Mouse (Mus musculus) hindbrain, embryonic 15.5 days (tissue): ENCODE measurements around the gene Bche. TPM values are rescaled to one million over a fixed set of nuclear protein-coding genes. Genes with fewer than 3 reads are reported as not detected.

Experiments used
- ATAC-seq: fragments of 200-750 bp; cut with Nextera tagmentation; 2 replicates; pipeline ENCODE4 v1.8.0; 2017; ENCODE audit warnings: low read depth, moderate number of reproducible peaks, moderate TSS enrichment; ENCODE audit not compliant: low FRiP score
- H3K27ac ChIP-seq: fragments of 300-500 bp; sonication (generic); replicated peaks from 2 replicates; pipeline ENCODE4 v1.5.1; 2015; ENCODE audit warnings: mild to moderate bottlenecking, inconsistent platforms
- H3K27me3 ChIP-seq: fragments of 300-500 bp; sonication (generic); 2 replicates; pipeline ENCODE4 v1.6.1; 2015; ENCODE audit warnings: control low read depth, inconsistent platforms
- H3K36me3 ChIP-seq: fragments of 300-500 bp; sonication (generic); 2 replicates; pipeline ENCODE4 v1.6.1; 2015; ENCODE audit warnings: control low read depth, inconsistent platforms
- H3K4me1 ChIP-seq: fragments of 300-500 bp; sonication (generic); replicated peaks from 2 replicates; pipeline ENCODE4 v1.6.1; 2015; ENCODE audit warnings: control low read depth, inconsistent platforms
- H3K4me2 ChIP-seq: fragments of 300-500 bp; sonication (generic); 2 replicates; pipeline ENCODE4 v1.6.1; 2015; ENCODE audit warnings: moderate library complexity, mild to moderate bottlenecking, inconsistent platforms
- H3K4me3 ChIP-seq: fragments of 300-500 bp; sonication (generic); 2 replicates; pipeline ENCODE4 v1.5.1; 2015; ENCODE audit warnings: mild to moderate bottlenecking, inconsistent platforms
- H3K9ac ChIP-seq: fragments of 300-500 bp; sonication (generic); 2 replicates; pipeline ENCODE4 v1.6.1; 2015; ENCODE audit warnings: inconsistent platforms
- H3K9me3 ChIP-seq: fragments of 300-500 bp; sonication (generic); 2 replicates; pipeline ENCODE4 v1.6.1; 2016; ENCODE audit warnings: control low read depth, inconsistent platforms
- WGBS: fragments of 180-500 bp; shearing (Covaris S2); methylation state at CpG from one replicate; pipeline ENCODE4 v1.1.7; 2015; 5-methylcytosine and 5-hydroxymethylcytosine counted together
- polyA plus RNA-seq: library from polyadenylated mRNA; unstranded; fragments of >200 nt; fragmentation: Nextera tagmentation; extraction: Ambion mirVana; gene quantifications from 2 replicates; pipeline ENCODE4 v1.2.1, GENCODE M21; 2015

Gene Bche
- polyA plus RNA-seq, 1 experiment from 2014 or later: 2.3 TPM

DNA sequence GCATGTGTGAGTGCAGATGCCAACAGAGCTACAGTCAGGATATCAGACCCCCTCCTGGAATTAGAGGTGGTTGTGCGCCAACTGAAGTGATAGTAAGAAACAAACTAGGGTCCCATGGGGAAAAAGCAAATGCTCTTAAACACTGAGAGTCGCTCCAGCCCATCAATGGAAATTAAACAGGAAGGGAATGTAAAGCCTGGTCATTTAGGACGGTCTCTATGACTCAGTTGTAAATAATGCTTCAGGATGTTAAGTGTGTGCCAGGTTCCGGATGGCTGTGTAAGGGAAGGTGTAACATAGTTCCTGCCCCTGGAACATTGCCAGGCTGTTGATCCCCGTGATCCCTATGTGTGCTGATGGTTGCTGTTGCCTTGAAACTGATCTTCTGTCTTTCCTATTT, 40.0 kb downstream of the Bche start:
- no peaks in the 10 kb centered on the region for H3K36me3 ChIP-seq
- no peak overlapping the region for H3K27ac ChIP-seq
- no peak overlapping the region for H3K9ac ChIP-seq
- no peak overlapping the region for H3K4me3 ChIP-seq
- ATAC-seq: no peak
- 86% methylated on average over 5 of the region's 5 CpGs for WGBS
- no peaks in the 10 kb centered on the region for H3K4me1 ChIP-seq
- H3K27me3 ChIP-seq: no peaks in the 10 kb centered on the region
- no peaks in the 10 kb centered on the region for H3K9me3 ChIP-seq
- no peak overlapping the region for H3K4me2 ChIP-seq

DNA sequence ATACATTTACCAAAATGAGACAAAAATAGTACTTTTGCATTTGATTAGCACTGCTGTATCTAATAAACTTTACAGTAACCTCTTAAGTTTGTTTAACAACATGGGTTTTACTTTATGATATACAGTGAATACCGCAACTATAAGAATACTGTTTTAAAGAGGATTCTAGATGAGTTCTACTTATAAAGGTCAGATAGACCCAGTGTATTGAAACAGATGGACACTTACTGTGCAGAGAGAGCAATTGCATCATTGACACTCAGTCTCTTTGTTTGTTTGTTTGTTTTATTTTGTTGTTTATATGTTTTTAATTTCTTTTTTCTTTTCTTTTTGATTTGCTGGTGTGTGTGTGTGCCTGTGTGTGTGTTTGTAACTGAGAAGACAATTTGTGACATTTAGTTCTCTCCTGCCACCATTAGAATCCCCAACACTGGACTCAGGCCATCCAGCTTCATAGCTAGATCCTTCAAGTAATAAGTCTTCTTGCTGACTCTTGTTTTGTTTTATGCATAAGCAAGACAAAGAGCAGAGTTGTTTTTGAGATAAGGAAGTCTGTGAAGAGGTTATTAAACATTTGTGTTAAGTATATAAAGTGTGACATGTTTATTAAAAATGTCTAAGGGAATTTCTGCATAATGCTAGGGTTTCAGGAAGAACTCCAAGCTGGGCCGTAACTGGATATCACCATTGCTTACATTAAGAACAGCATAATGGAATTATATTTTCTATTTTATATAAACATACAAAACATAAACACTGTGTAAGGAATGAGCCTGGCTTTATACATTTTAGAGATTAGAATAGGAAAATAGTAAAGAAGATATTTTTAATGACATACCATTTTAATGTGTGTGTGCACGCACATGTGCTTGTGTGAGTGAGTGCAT, 40.7 kb downstream of the Bche start:
- H3K9ac ChIP-seq: no peak overlapping the region
- no peaks in the 10 kb centered on the region for H3K36me3 ChIP-seq
- WGBS: 97% methylated on average over 3 of the region's 3 CpGs
- no peak overlapping the region for H3K27ac ChIP-seq
- no peak overlapping the region for H3K4me2 ChIP-seq
- H3K9me3 ChIP-seq: no peaks in the 10 kb centered on the region
- no peak for ATAC-seq
- no peaks in the 10 kb centered on the region for H3K27me3 ChIP-seq
- no peak overlapping the region for H3K4me3 ChIP-seq
- H3K4me1 ChIP-seq: no peaks in the 10 kb centered on the region

DNA sequence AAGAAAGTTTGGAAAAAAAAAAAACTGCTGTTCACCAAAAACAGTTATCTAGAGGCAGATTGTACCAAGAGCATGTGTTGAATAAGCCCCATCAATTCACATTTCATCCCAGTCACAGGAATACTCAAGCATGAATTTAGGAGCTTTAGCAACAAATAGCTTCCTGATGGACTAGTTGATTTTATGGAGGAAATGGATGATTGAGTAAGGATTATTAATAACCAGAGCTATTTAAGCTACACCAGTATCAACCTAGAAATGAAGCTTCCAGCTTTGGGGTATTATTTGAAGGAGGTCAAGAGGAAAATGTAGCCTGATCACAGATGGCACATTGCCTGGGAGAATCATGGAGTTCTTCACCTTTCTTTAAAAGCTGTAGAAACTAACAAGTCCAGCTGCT, 57.9 kb downstream of the Bche start:
- Histone ChIP-seq H3K4me1 (no peaks in the 10 kb centered on the region), H3K27ac (no peak overlapping the region), H3K9ac (no peak overlapping the region), H3K27me3 (no peaks in the 10 kb centered on the region), H3K9me3 (no peaks in the 10 kb centered on the region), H3K4me2 (no peak overlapping the region), H3K36me3 (no peaks in the 10 kb centered on the region), H3K4me3 (no peak overlapping the region)
- ATAC-seq: no peak

GRCm38 (mm10) chr3:73647064-73647463, 61.2 kb downstream of the Bche start:
- no peaks in the 10 kb centered on the region for H3K36me3 ChIP-seq
- no peak overlapping the region for H3K4me2 ChIP-seq
- H3K27me3 ChIP-seq: no peaks in the 10 kb centered on the region
- no peaks in the 10 kb centered on the region for H3K4me1 ChIP-seq
- 86% methylated on average over 2 of the region's 2 CpGs for WGBS
- no peak overlapping the region for H3K9ac ChIP-seq
- H3K9me3 ChIP-seq: no peaks in the 10 kb centered on the region
- no peak for ATAC-seq
- H3K4me3 ChIP-seq: no peak overlapping the region
- no peak overlapping the region for H3K27ac ChIP-seq

- Histone ChIP-seq H3K4me3 (no peak overlapping the region), H3K36me3 (no peaks in the 10 kb centered on the region), H3K4me1 (no peaks in the 10 kb centered on the region), H3K9ac (no peak overlapping the region), H3K27me3 (no peaks in the 10 kb centered on the region), H3K4me2 (no peak overlapping the region), H3K27ac (no peak overlapping the region), H3K9me3 (no peaks in the 10 kb centered on the region)
- no peak for ATAC-seq
- 89% methylated on average over 2 of the region's 2 CpGs for WGBS
Observed at GRCm38 (mm10) chr3:73611421-73611820, 96.8 kb downstream of the Bche start.

- H3K9ac ChIP-seq: no peak overlapping the region
- H3K4me1 ChIP-seq: no peaks in the 10 kb centered on the region
- no peaks in the 10 kb centered on the region for H3K27me3 ChIP-seq
- no peak overlapping the region for H3K4me2 ChIP-seq
- 79% methylated on average over 5 of the region's 5 CpGs for WGBS
- H3K27ac ChIP-seq: no peak overlapping the region
- no peaks in the 10 kb centered on the region for H3K36me3 ChIP-seq
- no peak overlapping the region for H3K4me3 ChIP-seq
- ATAC-seq: no peak
- no peaks in the 10 kb centered on the region for H3K9me3 ChIP-seq
Observed at GRCm38 (mm10) chr3:73591757-73592533, 116.3 kb downstream of the Bche start.
